Mouse (Mus musculus) CH12.LX (cell line): Measurements from ENCODE around the gene Rex1bd. TPM values are rescaled to one million over a fixed set of nuclear protein-coding genes. Genes with fewer than 3 reads are reported as not detected.

Experiments used
- DNase-seq: peaks from one replicate; pipeline ENCODE4 v3.0.0-alpha.2; 2013; ENCODE audit errors: extremely low read depth
- H3K27ac ChIP-seq: 2 replicates; pipeline ENCODE4 v1.5.1; 2012; ENCODE audit warnings: low read depth, mild to moderate bottlenecking, control low read depth, moderate library complexity; ENCODE audit not compliant: insufficient read depth
- H3K27me3 ChIP-seq: replicated peaks from 2 replicates; pipeline ENCODE3; 2012; ENCODE audit warnings: inconsistent platforms
- H3K36me3 ChIP-seq, 2 experiments: replicated peaks in 1 of 2; 2 replicates each; pipeline versions ENCODE3 to v1.6.1; 2012; ENCODE audit warnings: inconsistent platforms in 1 of 2, low read length in 1 of 2, mild to moderate bottlenecking in 1 of 2, mixed read lengths in 1 of 2, moderate library complexity in 1 of 2; ENCODE audit not compliant: control insufficient read depth in 1 of 2, insufficient read depth in 1 of 2
- H3K4me1 ChIP-seq, 2 experiments: 2 replicates each; pipeline ENCODE4 v1.6.1; 2012; ENCODE audit warnings: inconsistent platforms in 1 of 2, moderate library complexity in 1 of 2; ENCODE audit not compliant: insufficient read depth in 2 of 2, control insufficient read depth in 1 of 2
- H3K4me2 ChIP-seq: 2 replicates; pipeline ENCODE4 v1.6.1; 2012; ENCODE audit warnings: low read depth, mild to moderate bottlenecking, control low read depth; ENCODE audit not compliant: poor library complexity, insufficient read depth, severe bottlenecking
- H3K4me3 ChIP-seq, 3 experiments: fragments of 150-350 bp in 1 of 3; sonication (generic) in 1 of 3; replicated peaks in 1 of 3; 2 replicates each; pipeline versions ENCODE3 to v1.5.1; 2011 to 2012; ENCODE audit warnings: low read depth in 2 of 3, low read length in 2 of 3, mild to moderate bottlenecking in 2 of 3, moderate library complexity in 2 of 3, control low read depth in 1 of 3, improper control_type of control experiment in 1 of 3, inconsistent platforms in 1 of 3, mixed read lengths in 1 of 3; ENCODE audit not compliant: poor library complexity in 1 of 3
- H3K79me2 ChIP-seq: replicated peaks from 2 replicates; pipeline ENCODE4 v1.6.1; 2012; ENCODE audit warnings: mild to moderate bottlenecking, moderate library complexity; ENCODE audit not compliant: control insufficient read depth, poor library complexity, insufficient read depth, severe bottlenecking; ENCODE audit errors: extremely low read depth
- H3K9ac ChIP-seq: 2 replicates; pipeline ENCODE4 v1.6.1; 2012; ENCODE audit warnings: low read depth, mild to moderate bottlenecking, control low read depth, moderate library complexity; ENCODE audit not compliant: insufficient read depth
- H3K9me3 ChIP-seq: replicated peaks from 2 replicates; pipeline ENCODE3; 2012; ENCODE audit warnings: low read length, inconsistent platforms, mixed read lengths
- BHLHE40 ChIP-seq: IDR thresholded peaks from 2 replicates; pipeline ENCODE4 v1.6.1; 2011; ENCODE audit warnings: mild to moderate bottlenecking, low read depth, low read length, improper control_type of control experiment
- CHD2 ChIP-seq: IDR thresholded peaks from 2 replicates; pipeline ENCODE4 v1.6.1; 2011; ENCODE audit warnings: low read length, improper control_type of control experiment
- CTCF ChIP-seq, 2 experiments: IDR thresholded peaks in 1 of 2; conservative IDR thresholded peaks in 1 of 2; 2 replicates each; pipeline ENCODE4 v1.5.1; 2011 to 2012; ENCODE audit warnings: low read depth in 2 of 2, low read length in 2 of 2, improper control_type of control experiment in 1 of 2, inconsistent platforms in 1 of 2, mild to moderate bottlenecking in 1 of 2, moderate library complexity in 1 of 2
- ELF1 ChIP-seq: IDR thresholded peaks from 2 replicates; pipeline ENCODE4 v1.6.1; 2014; ENCODE audit warnings: low read depth, mild to moderate bottlenecking, inconsistent platforms, low read length, improper control_type of control experiment
- EP300 ChIP-seq: IDR thresholded peaks from 2 replicates; pipeline ENCODE4 v1.6.1; 2011; ENCODE audit warnings: low read length, improper control_type of control experiment
- IRF4 ChIP-seq: IDR thresholded peaks from 2 replicates; pipeline ENCODE4 v1.6.1; 2014; ENCODE audit warnings: low read depth, mild to moderate bottlenecking, inconsistent platforms, low read length, improper control_type of control experiment
- JUND ChIP-seq: conservative IDR thresholded peaks from 2 replicates; pipeline ENCODE4 v1.6.1; 2011; ENCODE audit warnings: low read depth, low read length, improper control_type of control experiment
- KAT2A ChIP-seq: IDR thresholded peaks from 2 replicates; pipeline ENCODE4 v1.6.1; 2012; ENCODE audit warnings: low read length, improper control_type of control experiment, inconsistent platforms; ENCODE audit not compliant: insufficient replicate concordance
- MYC ChIP-seq: IDR thresholded peaks from 2 replicates; pipeline ENCODE4 v1.6.1; 2011; ENCODE audit warnings: low read depth, mild to moderate bottlenecking, improper control_type of control experiment, low read length
- PAX5 ChIP-seq: IDR thresholded peaks from 2 replicates; pipeline ENCODE4 v1.6.1; 2012; ENCODE audit warnings: low read length, inconsistent platforms, mixed read lengths
- POLR2AphosphoS2 ChIP-seq: IDR thresholded peaks from 2 replicates; pipeline ENCODE4 v1.6.1; 2011; ENCODE audit warnings: low read depth, low read length, improper control_type of control experiment
- RCOR1 ChIP-seq: conservative IDR thresholded peaks from 2 replicates; pipeline ENCODE4 v1.6.1; 2012; ENCODE audit warnings: low read depth, mild to moderate bottlenecking, inconsistent platforms, low read length, improper control_type of control experiment
- TBP ChIP-seq: conservative IDR thresholded peaks from 2 replicates; pipeline ENCODE4 v1.6.1; 2011; ENCODE audit warnings: low read depth, low read length, improper control_type of control experiment
- USF1 ChIP-seq: IDR thresholded peaks from 2 replicates; pipeline ENCODE4 v1.6.1; 2014; ENCODE audit warnings: low read depth, mild to moderate bottlenecking, inconsistent platforms, low read length, improper control_type of control experiment
- USF2 ChIP-seq: conservative IDR thresholded peaks from 2 replicates; pipeline ENCODE4 v1.6.1; 2011; ENCODE audit warnings: low read depth, low read length, improper control_type of control experiment
- ZNF384 ChIP-seq: IDR thresholded peaks from 2 replicates; pipeline ENCODE4 v1.6.1; 2012; ENCODE audit warnings: low read depth, low read length, improper control_type of control experiment, inconsistent platforms
- dilution Hi-C: fragments of 300-500 bp; cut with MboI; formaldehyde crosslinking; loops from 2 replicates; pipeline ENCODE4 v1.14.3; 2020; ENCODE audit warnings: low sequenced_read_pairs; ENCODE audit not compliant: extremely low pct_unique_long_range_greater_than_20kb, extremely low pct_ligation_motif_present
- in situ Hi-C: fragments of 300-500 bp; cut with MboI; formaldehyde crosslinking; loops from 3 replicates; pipeline ENCODE4 v1.14.3; 2019; ENCODE audit warnings: low sequenced_read_pairs, low pct_ligation_motif_present, low pct_unique_long_range_greater_than_20kb, mixed read lengths
- polyA plus RNA-seq: library from polyadenylated mRNA; unstranded; fragments of >175 nt; gene quantifications from 2 replicates; pipeline ENCODE4 v1.2.1, GENCODE M21; 2012; ENCODE audit warnings: low read depth; ENCODE audit not compliant: insufficient read length
- total RNA-seq, 2 experiments: library from RNA; depleted of rRNA; stranded (reverse); fragments of 300-350 nt in 1 of 2; fragments of >200 nt in 1 of 2; gene quantifications; 2 replicates each; pipeline ENCODE4 v1.2.3; 2012 to 2014

Rex1bd gene
- total and polyA plus RNA-seq, 3 experiments: 38.4 to 90.0 (median 47.8) TPM

DNA sequence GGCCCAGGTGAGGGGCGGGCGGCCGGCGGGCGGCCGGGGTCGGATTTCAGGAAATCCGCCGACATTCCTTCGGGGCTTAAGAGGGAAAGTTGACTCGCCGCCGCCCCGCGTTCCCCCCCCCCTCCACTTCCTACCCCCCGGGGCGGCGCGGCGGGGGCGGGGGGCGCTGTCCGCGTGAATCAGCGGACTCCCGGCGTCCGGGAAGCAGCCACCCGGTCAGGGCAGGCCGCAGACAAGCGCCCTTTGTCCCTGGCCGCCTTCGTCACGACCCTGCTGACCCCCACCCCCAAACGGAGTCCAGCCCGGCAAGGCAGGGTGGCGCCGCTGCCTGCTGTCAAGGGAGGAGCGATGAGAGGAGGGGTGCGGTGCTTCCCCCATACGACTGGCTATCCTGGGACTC is 17.0 kb downstream of the Rex1bd start:
- H3K4me3 ChIP-seq: no peak overlapping the region
- peaks cover 96% of the 10 kb centered on the region for H3K27me3 ChIP-seq
- peak overlapping the region; percentile 26; the same call in 1 of the 2 replicates for H3K4me2 ChIP-seq
- TF ChIP-seq KAT2A: no peak
- TF ChIP-seq TBP: no peak
- no peak for TF ChIP-seq POLR2AphosphoS2
- no peak for TF ChIP-seq IRF4
- no peak for TF ChIP-seq BHLHE40
- TF ChIP-seq PAX5: no peak
- no peak for TF ChIP-seq EP300
- TF ChIP-seq JUND: no peak
- no peak for TF ChIP-seq ELF1
- TF ChIP-seq MYC: no peak
- no peak for TF ChIP-seq ZNF384
- TF ChIP-seq CTCF (conservative IDR thresholded peaks at IDR 0.05 in 1 of 2, IDR thresholded peaks at IDR 0.05 in 1 of 2; ENCODE audit: low read depth in 2 of 2, low read length in 2 of 2): no peak
- TF ChIP-seq CHD2: no peak
- TF ChIP-seq, all 38 proteins: peak for 0
- Histone ChIP-seq H3K4me1 (peaks cover 10 to 25% of the 10 kb centered on the region in 2 experiments), H3K27ac (no peak overlapping the region), H3K36me3 (no peaks in the 10 kb centered on the region), H3K9ac (no peak overlapping the region; the same call in 1 of the 2 replicates), H3K9me3 (no peaks in the 10 kb centered on the region), H3K79me2 (no peaks in the 10 kb centered on the region)
- in situ Hi-C loops: no loop called here
- dilution Hi-C loops: no loop called here
- DNase-seq: no peak

DNA sequence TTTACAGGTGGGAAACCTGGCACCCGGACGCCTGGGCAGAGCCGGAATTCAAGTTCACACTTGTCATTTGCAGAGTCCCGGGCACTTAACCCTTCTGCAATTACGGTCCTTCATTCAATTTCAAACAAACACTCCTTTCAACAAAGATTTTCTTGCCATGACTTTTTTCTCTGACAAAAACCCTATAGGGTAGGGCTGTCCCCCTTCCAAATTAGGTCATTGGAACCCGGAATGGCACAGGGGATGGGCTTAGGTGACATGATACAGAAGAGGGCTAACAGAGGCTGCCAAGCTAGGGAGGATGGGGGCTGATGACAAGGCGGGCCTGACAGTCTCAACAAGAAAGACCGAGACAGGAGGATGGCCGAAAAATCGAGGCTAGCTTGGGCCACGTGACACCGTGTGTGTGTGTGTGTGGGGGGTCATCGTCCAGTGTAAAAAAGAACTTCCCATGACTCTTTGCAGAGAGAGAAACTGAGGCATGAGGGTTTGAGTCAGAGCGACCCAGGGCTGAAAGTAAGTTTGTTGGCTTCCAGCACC is 17.6 kb downstream of the Rex1bd start:
- no peaks in the 10 kb centered on the region for H3K79me2 ChIP-seq
- H3K9ac ChIP-seq: no peak overlapping the region; the same call in 1 of the 2 replicates
- H3K4me3 ChIP-seq: no peak overlapping the region
- TF ChIP-seq USF2 (0 out of 2 replicates have a peak, but pooled peaks have one; percentile 10), USF1 (peak; percentile 38; the same call in 1 of the 2 replicates), RCOR1 (no peak), EP300 (no peak)
- TF ChIP-seq, all 38 proteins: peak for 2
- dilution Hi-C loops (no loop called here), in situ Hi-C loops (no loop called here)
- Histone ChIP-seq H3K27me3 (peaks cover 97% of the 10 kb centered on the region), H3K27ac (no peak overlapping the region), H3K36me3 (no peaks in the 10 kb centered on the region), H3K4me2 (peak overlapping the region; percentile 26), H3K9me3 (no peaks in the 10 kb centered on the region), H3K4me1 (peaks cover 10 to 25% of the 10 kb centered on the region in 2 experiments)
- DNase-seq: no peak
